ENCODE assay signal across 8 mouse cellular contexts in genomic region chr13:102898374-102899131, GRCm38 (mm10).
DNase-seq lines count a peak whose midpoint lies in the region; ATAC-seq and TF ChIP-seq lines count a peak whose summit lies in the region.

No protein-coding gene starts in this region.

- no peak overlapping the region for H3K4me3 ChIP-seq in forebrain, embryonic 13.5 days
- no peak overlapping the region for H3K4me3 ChIP-seq in forebrain, postnatal 0 days (ENCODE audit: low read depth, low read length)

- H3K4me1 ChIP-seq in forebrain, embryonic 13.5 days, result peaks cover 59% of the 10 kb centered on the region
- H3K4me1 ChIP-seq in forebrain, postnatal 0 days (ENCODE audit: insufficient read depth), result peaks cover 10% of the 10 kb centered on the region

- no peak overlapping the region for H3K9ac ChIP-seq in forebrain, embryonic 13.5 days
- H3K9ac ChIP-seq in forebrain, postnatal 0 days, result no peak overlapping the region

- 60% methylated on average over 15 of the region's 15 CpGs for WGBS in forebrain, embryonic 13.5 days
- WGBS in forebrain, postnatal 0 days, result 47% methylated on average over 15 of the region's 15 CpGs

- 0 out of 2 replicates have a peak, but pooled peaks have one; percentile 42 for ATAC-seq in forebrain, embryonic 13.5 days
- ATAC-seq in forebrain, postnatal 0 days, result no peak

- H3K27ac ChIP-seq in forebrain, embryonic 13.5 days, result no peak overlapping the region
- H3K27ac ChIP-seq in forebrain, postnatal 0 days (ENCODE audit: low read depth, low read length), result no peak overlapping the region; the same call in 1 of the 2 replicates

- no peak for DNase-seq in forebrain, postnatal 0 days
- peak; percentile 46 to 59 for DNase-seq in adrenal gland, adult 18-20 months (ENCODE audit: low spot score in 2 of 2)
- DNase-seq in gastrocnemius, postnatal 25 days, result peak; percentile 55
- peak; percentile 68 for DNase-seq in kidney, adult 18-20 months
- peak; percentile 85 for DNase-seq in lung, postnatal 25 days (ENCODE audit: low spot score)
- DNase-seq in testis, postnatal 14 days (ENCODE audit: low spot score), result peak; percentile 33
- DNase-seq in right cerebral cortex, postnatal 4 days, result no peak

- no peak for TF ChIP-seq CTCF in forebrain, postnatal 0 days (IDR thresholded peaks at IDR 0.05; ENCODE audit: low read depth)

- no peaks in the 10 kb centered on the region for H3K36me3 ChIP-seq in forebrain, embryonic 13.5 days (ENCODE audit: poor library complexity, severe bottlenecking)
- no peaks in the 10 kb centered on the region for H3K36me3 ChIP-seq in forebrain, postnatal 0 days (ENCODE audit: insufficient read depth)

- no peak overlapping the region for H3K4me2 ChIP-seq in forebrain, embryonic 13.5 days
- no peak overlapping the region for H3K4me2 ChIP-seq in forebrain, postnatal 0 days (ENCODE audit: low read depth)

- H3K9me3 ChIP-seq in forebrain, embryonic 13.5 days (replicated peaks), result no peaks in the 10 kb centered on the region
- H3K9me3 ChIP-seq in forebrain, postnatal 0 days (ENCODE audit: low read length), result no peaks in the 10 kb centered on the region

- no peaks in the 10 kb centered on the region for H3K27me3 ChIP-seq in forebrain, embryonic 13.5 days
- H3K27me3 ChIP-seq in forebrain, postnatal 0 days (ENCODE audit: insufficient read depth, low read length), result no peaks in the 10 kb centered on the region

Comparison
In these comparisons a context has a peak if more than half of its experiments do, and no peak if none do; other contexts are left out.
1. DNase-seq: peak in adrenal gland, adult 18-20 months (2 of 2), gastrocnemius, postnatal 25 days (single experiment), kidney, adult 18-20 months (single experiment), lung, postnatal 25 days (single experiment) and testis, postnatal 14 days (single experiment); none in forebrain, postnatal 0 days (single experiment) and right cerebral cortex, postnatal 4 days (single experiment).